Mouse (Mus musculus): ENCODE measurements around the gene Vdr.

GRCm38 (mm10) chr15:97840781-97841180 is 69.6 kb downstream of the Vdr start:
- TF ChIP-seq CTCF (IDR thresholded peaks at IDR 0.05) = peak; percentile 72
- no peak for TF ChIP-seq EP300 (IDR thresholded peaks at IDR 0.05)

Measured in lung, postnatal 0 days (tissue).